Mouse (Mus musculus) erythroblast, embryonic 14.5 days (primary cell): ENCODE results near the gene Hecw2.

Experiments used
- GATA1 ChIP-seq: IDR thresholded peaks from 2 replicates; pipeline ENCODE4 v1.6.1; 2012; ENCODE audit warnings: low read length, inconsistent platforms, mixed read lengths
- TAL1 ChIP-seq: IDR thresholded peaks from 3 replicates; pipeline ENCODE4 v1.6.1; 2012; ENCODE audit warnings: low read length, inconsistent platforms, mixed read lengths

DNA sequence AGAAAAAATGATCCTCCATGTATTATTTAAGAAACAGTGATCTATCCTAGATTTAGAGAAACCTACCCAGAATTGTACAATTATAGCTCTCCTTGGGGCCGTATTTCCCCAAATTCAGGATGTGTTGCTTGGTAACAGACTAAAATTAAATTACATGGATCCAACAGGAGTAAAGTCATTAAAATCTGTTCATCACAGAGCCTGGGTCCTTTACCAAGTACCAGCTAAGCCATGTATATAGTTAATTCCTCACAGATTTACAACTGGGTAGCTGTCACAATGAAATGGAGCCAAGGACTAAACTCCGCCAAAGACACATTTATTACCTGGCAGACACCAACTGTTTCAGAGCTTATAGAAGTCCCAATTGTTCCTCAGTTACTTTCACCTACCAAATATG is 72.4 kb downstream of the Hecw2 start:
- TF ChIP-seq GATA1 (no peak), TAL1 (no peak)
